Mouse (Mus musculus) stomach, postnatal 0 days (tissue): Measurements from ENCODE around the gene Dock2.

Experiments
- CTCF ChIP-seq: IDR thresholded peaks from 2 replicates; pipeline ENCODE4 v1.5.1; 2016; ENCODE audit warnings: antibody characterized with exemption, low read depth, mild to moderate bottlenecking, moderate library complexity
- EP300 ChIP-seq: optimal IDR thresholded peaks from 2 replicates; pipeline ENCODE3; 2016; ENCODE audit warnings: antibody characterized with exemption

- TF ChIP-seq CTCF = no peak
- TF ChIP-seq EP300 = no peak
Observed at GRCm38 (mm10) chr11:34375557-34375956, 408.1 kb downstream of the Dock2 start.
